Mouse (Mus musculus) intestine, embryonic 15.5 days (tissue): ENCODE data around the gene Fam13a. TPM values are rescaled to one million over a fixed set of nuclear protein-coding genes. Genes with fewer than 3 reads are reported as not detected.

Experiments used
- ATAC-seq: fragments of 200-750 bp; cut with Nextera tagmentation; 2 replicates; pipeline ENCODE4 v1.8.0; 2017; ENCODE audit warnings: moderate TSS enrichment, moderate library complexity
- H3K27ac ChIP-seq: fragments of 300-500 bp; sonication (generic); 2 replicates; pipeline ENCODE4 v1.5.1; 2015; ENCODE audit warnings: mild to moderate bottlenecking, inconsistent platforms
- H3K27me3 ChIP-seq: fragments of 300-500 bp; sonication (generic); replicated peaks from 2 replicates; pipeline ENCODE4 v1.6.1; 2015; ENCODE audit warnings: inconsistent platforms
- H3K36me3 ChIP-seq: fragments of 300-500 bp; sonication (generic); 2 replicates; pipeline ENCODE4 v1.6.1; 2015; ENCODE audit warnings: inconsistent platforms
- H3K4me1 ChIP-seq: fragments of 300-500 bp; sonication (generic); replicated peaks from 2 replicates; pipeline ENCODE4 v1.6.1; 2015; ENCODE audit warnings: inconsistent platforms
- H3K4me2 ChIP-seq: fragments of 300-500 bp; sonication (generic); replicated peaks from 2 replicates; pipeline ENCODE4 v1.6.1; 2015; ENCODE audit warnings: mild to moderate bottlenecking, inconsistent platforms
- H3K4me3 ChIP-seq: fragments of 300-500 bp; sonication (generic); replicated peaks from 2 replicates; pipeline ENCODE4 v1.5.1; 2015; ENCODE audit warnings: inconsistent platforms
- H3K9ac ChIP-seq: fragments of 300-500 bp; sonication (generic); 2 replicates; pipeline ENCODE4 v1.6.1; 2015; ENCODE audit warnings: inconsistent platforms
- H3K9me3 ChIP-seq: fragments of 300-500 bp; sonication (generic); 2 replicates; pipeline ENCODE4 v1.6.1; 2016; ENCODE audit warnings: inconsistent platforms
- WGBS: fragments of 180-500 bp; shearing (Covaris S2); methylation state at CpG from one replicate; pipeline ENCODE4 v1.1.7; 2015; 5-methylcytosine and 5-hydroxymethylcytosine counted together
- polyA plus RNA-seq: library from polyadenylated mRNA; unstranded; fragments of >200 nt; fragmentation: Nextera tagmentation; extraction: Ambion mirVana; gene quantifications from 2 replicates; pipeline ENCODE4 v1.2.1, GENCODE M21; 2015

Fam13a gene
- polyA plus RNA-seq, 1 experiment from 2014 or later = 14.9 TPM

GRCm38 (mm10) chr6:58988706-58989105 is 35.6 kb downstream of the Fam13a start:
- no peak overlapping the region for H3K4me2 ChIP-seq
- 83% methylated on average over 2 of the region's 2 CpGs for WGBS
- no peak for ATAC-seq
- H3K27me3 ChIP-seq = no peaks in the 10 kb centered on the region
- no peak overlapping the region for H3K4me3 ChIP-seq
- H3K9me3 ChIP-seq = no peaks in the 10 kb centered on the region
- no peak overlapping the region for H3K27ac ChIP-seq
- no peaks in the 10 kb centered on the region for H3K4me1 ChIP-seq
- H3K36me3 ChIP-seq = no peaks in the 10 kb centered on the region
- no peak overlapping the region for H3K9ac ChIP-seq

GRCm38 (mm10) chr6:58987166-58987565 is 37.2 kb downstream of the Fam13a start:
- Histone ChIP-seq H3K27me3 (no peaks in the 10 kb centered on the region), H3K9ac (no peak overlapping the region), H3K36me3 (no peaks in the 10 kb centered on the region), H3K4me2 (no peak overlapping the region), H3K9me3 (no peaks in the 10 kb centered on the region), H3K4me3 (no peak overlapping the region), H3K4me1 (no peaks in the 10 kb centered on the region), H3K27ac (no peak overlapping the region)
- no peak for ATAC-seq
- WGBS = 93% methylated on average over 5 of the region's 5 CpGs

GRCm38 (mm10) chr6:58985186-58985585 is 39.2 kb downstream of the Fam13a start:
- H3K27ac ChIP-seq = no peak overlapping the region
- 84% methylated on average over 8 of the region's 8 CpGs for WGBS
- H3K4me1 ChIP-seq = no peaks in the 10 kb centered on the region
- no peak overlapping the region for H3K4me2 ChIP-seq
- H3K9me3 ChIP-seq = no peaks in the 10 kb centered on the region
- H3K36me3 ChIP-seq = no peaks in the 10 kb centered on the region
- no peak for ATAC-seq
- H3K27me3 ChIP-seq = no peaks in the 10 kb centered on the region
- no peak overlapping the region for H3K9ac ChIP-seq
- no peak overlapping the region for H3K4me3 ChIP-seq

- H3K36me3 ChIP-seq = no peaks in the 10 kb centered on the region
- ATAC-seq = no peak
- no peaks in the 10 kb centered on the region for H3K9me3 ChIP-seq
- H3K27me3 ChIP-seq = no peaks in the 10 kb centered on the region
- H3K4me3 ChIP-seq = no peak overlapping the region
- H3K9ac ChIP-seq = no peak overlapping the region
- no peak overlapping the region for H3K27ac ChIP-seq
- H3K4me2 ChIP-seq = no peak overlapping the region
- no peaks in the 10 kb centered on the region for H3K4me1 ChIP-seq
- 58% methylated on average over 2 of the region's 2 CpGs for WGBS
Observed at GRCm38 (mm10) chr6:58975249-58975648, 49.1 kb downstream of the Fam13a start.

GRCm38 (mm10) chr6:58974428-58974827 is 49.9 kb downstream of the Fam13a start:
- Histone ChIP-seq H3K27ac (no peak overlapping the region), H3K9ac (no peak overlapping the region), H3K4me1 (no peaks in the 10 kb centered on the region), H3K4me3 (no peak overlapping the region), H3K36me3 (no peaks in the 10 kb centered on the region), H3K9me3 (no peaks in the 10 kb centered on the region), H3K27me3 (no peaks in the 10 kb centered on the region), H3K4me2 (no peak overlapping the region)
- WGBS = 72% methylated on average over 2 of the region's 2 CpGs
- ATAC-seq = peak; percentile 74

- H3K4me1 ChIP-seq = no peaks in the 10 kb centered on the region
- no peak overlapping the region for H3K27ac ChIP-seq
- H3K36me3 ChIP-seq = no peaks in the 10 kb centered on the region
- no peak overlapping the region for H3K9ac ChIP-seq
- peak; percentile 80 for ATAC-seq
- H3K4me3 ChIP-seq = no peak overlapping the region
- no peaks in the 10 kb centered on the region for H3K9me3 ChIP-seq
- H3K27me3 ChIP-seq = no peaks in the 10 kb centered on the region
- H3K4me2 ChIP-seq = no peak overlapping the region
- WGBS = 64% methylated on average over 1 of the region's 1 CpGs
Observed at GRCm38 (mm10) chr6:58972873-58973272, 51.5 kb downstream of the Fam13a start.

- Histone ChIP-seq H3K4me1 (0 out of 2 replicates have a peak, but pooled peaks cover 3% of the 10 kb centered on the region), H3K9ac (no peak overlapping the region), H3K36me3 (no peaks in the 10 kb centered on the region), H3K4me2 (no peak overlapping the region), H3K4me3 (no peak overlapping the region), H3K27ac (0 out of 2 replicates have a peak overlapping the region, but pooled peaks have one; percentile 6), H3K27me3 (no peaks in the 10 kb centered on the region), H3K9me3 (no peaks in the 10 kb centered on the region)
- WGBS = 52% methylated on average over 3 of the region's 3 CpGs
- ATAC-seq = peak; percentile 74
Observed at GRCm38 (mm10) chr6:58968272-58968671, 56.1 kb downstream of the Fam13a start.

- 28% methylated on average over 12 of the region's 12 CpGs for WGBS
- ATAC-seq = 0 out of 2 replicates have a peak, but pooled peaks have one; percentile 14
- H3K27ac ChIP-seq = no peak overlapping the region
Observed at GRCm38 (mm10) chr6:58965071-58965831, 59.1 kb downstream of the Fam13a start.

GRCm38 (mm10) chr6:58964565-58964964 is 59.8 kb downstream of the Fam13a start:
- no peak overlapping the region for H3K9ac ChIP-seq
- no peak for ATAC-seq

More at GRCm38 (mm10) chr6:58965071-58965831, 59.1 kb downstream of the Fam13a start:
- H3K4me2 ChIP-seq = peak overlapping the region; percentile 7
- no peaks in the 10 kb centered on the region for H3K9me3 ChIP-seq
- no peak overlapping the region for H3K4me3 ChIP-seq
- H3K27me3 ChIP-seq = no peaks in the 10 kb centered on the region
- 0 out of 2 replicates have a peak, but pooled peaks cover 3% of the 10 kb centered on the region for H3K4me1 ChIP-seq
- no peak overlapping the region for H3K9ac ChIP-seq
- H3K36me3 ChIP-seq = no peaks in the 10 kb centered on the region

GRCm38 (mm10) chr6:58964091-58964490 is 60.3 kb downstream of the Fam13a start:
- no peak for ATAC-seq
- H3K4me2 ChIP-seq = no peak overlapping the region
- 90% methylated on average over 2 of the region's 2 CpGs for WGBS
- H3K9me3 ChIP-seq = no peaks in the 10 kb centered on the region
- H3K4me1 ChIP-seq = 0 out of 2 replicates have a peak, but pooled peaks cover 3% of the 10 kb centered on the region
- H3K9ac ChIP-seq = no peak overlapping the region
- H3K36me3 ChIP-seq = no peaks in the 10 kb centered on the region
- H3K4me3 ChIP-seq = no peak overlapping the region
- no peak overlapping the region for H3K27ac ChIP-seq
- H3K27me3 ChIP-seq = no peaks in the 10 kb centered on the region

More at GRCm38 (mm10) chr6:58964565-58964964, 59.8 kb downstream of the Fam13a start:
- Histone ChIP-seq H3K36me3 (no peaks in the 10 kb centered on the region), H3K9me3 (no peaks in the 10 kb centered on the region), H3K4me2 (no peak overlapping the region), H3K27me3 (no peaks in the 10 kb centered on the region), H3K4me1 (0 out of 2 replicates have a peak, but pooled peaks cover 3% of the 10 kb centered on the region), H3K27ac (no peak overlapping the region), H3K4me3 (no peak overlapping the region)

- 0 out of 2 replicates have a peak, but pooled peaks cover 3% of the 10 kb centered on the region for H3K4me1 ChIP-seq
- H3K9ac ChIP-seq = no peak overlapping the region
- no peak overlapping the region for H3K4me3 ChIP-seq
- H3K9me3 ChIP-seq = no peaks in the 10 kb centered on the region
- H3K4me2 ChIP-seq = no peak overlapping the region
- 83% methylated on average over 5 of the region's 5 CpGs for WGBS
- no peaks in the 10 kb centered on the region for H3K36me3 ChIP-seq
- H3K27me3 ChIP-seq = no peaks in the 10 kb centered on the region
- ATAC-seq = no peak
- no peak overlapping the region for H3K27ac ChIP-seq
Observed at GRCm38 (mm10) chr6:58962691-58963090, 61.7 kb downstream of the Fam13a start.

GRCm38 (mm10) chr6:58960523-58960922 is 63.8 kb downstream of the Fam13a start:
- Histone ChIP-seq H3K9ac (no peak overlapping the region), H3K4me1 (no peaks in the 10 kb centered on the region), H3K27me3 (no peaks in the 10 kb centered on the region), H3K9me3 (no peaks in the 10 kb centered on the region), H3K4me2 (no peak overlapping the region), H3K27ac (no peak overlapping the region), H3K4me3 (no peak overlapping the region), H3K36me3 (no peaks in the 10 kb centered on the region)
- 87% methylated on average over 2 of the region's 2 CpGs for WGBS
- no peak for ATAC-seq
